Mouse (Mus musculus): ENCODE data around the gene Rnf6.

Gene Rnf6

DNA sequence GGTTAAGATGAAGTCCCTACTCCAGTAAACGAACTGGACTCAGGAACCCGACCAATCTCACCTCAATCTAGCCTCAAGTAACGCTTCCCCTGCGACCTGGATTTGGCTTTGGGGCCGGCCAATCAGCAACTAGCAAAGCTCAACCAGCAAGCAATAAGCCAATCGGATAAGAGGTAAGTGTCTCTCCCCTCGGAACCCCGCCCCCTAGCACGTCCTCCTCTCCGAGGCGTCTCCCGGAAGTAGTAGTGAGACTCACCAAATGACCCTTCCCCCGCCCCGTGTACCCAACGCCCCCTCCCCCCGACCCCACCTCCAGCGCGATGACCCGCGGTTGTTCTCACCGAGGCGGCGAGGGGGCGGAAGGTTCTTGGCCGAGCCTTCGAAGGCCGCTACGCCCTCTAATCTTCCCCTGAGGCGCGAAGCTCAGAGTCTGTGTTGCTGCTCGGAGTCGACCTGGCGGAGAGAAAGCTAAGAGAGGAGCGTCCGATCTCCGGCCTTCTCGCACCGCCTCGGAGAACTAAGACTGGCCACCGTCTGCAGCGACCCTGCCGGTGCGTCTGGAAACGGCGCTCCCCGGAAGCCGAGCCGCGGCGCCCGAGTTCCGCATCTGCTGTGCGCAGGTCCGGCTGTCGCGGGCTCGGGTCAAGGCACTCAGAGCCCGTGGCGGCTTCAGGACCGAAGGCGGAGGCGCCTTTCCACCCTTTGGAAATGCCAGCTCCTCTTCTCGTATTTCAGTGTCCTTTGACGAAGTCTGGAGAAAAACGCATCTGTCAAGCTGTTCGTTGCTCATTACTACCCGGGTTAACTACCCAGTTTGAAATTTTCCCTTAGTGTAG is at the start of gene Rnf6:
Gene Rnf6 (minus strand): TSS at position 677 of the 836 bp plus-strand sequence.
- DNase-seq (ENCODE audit: low spot score in 2 of 2) = peak; percentile 90 to 95

GRCm38 (mm10) chr5:146270593-146270992 is 49.2 kb upstream of the Rnf6 start:
- DNase-seq (ENCODE audit: low spot score in 2 of 2) = no peak

DNA sequence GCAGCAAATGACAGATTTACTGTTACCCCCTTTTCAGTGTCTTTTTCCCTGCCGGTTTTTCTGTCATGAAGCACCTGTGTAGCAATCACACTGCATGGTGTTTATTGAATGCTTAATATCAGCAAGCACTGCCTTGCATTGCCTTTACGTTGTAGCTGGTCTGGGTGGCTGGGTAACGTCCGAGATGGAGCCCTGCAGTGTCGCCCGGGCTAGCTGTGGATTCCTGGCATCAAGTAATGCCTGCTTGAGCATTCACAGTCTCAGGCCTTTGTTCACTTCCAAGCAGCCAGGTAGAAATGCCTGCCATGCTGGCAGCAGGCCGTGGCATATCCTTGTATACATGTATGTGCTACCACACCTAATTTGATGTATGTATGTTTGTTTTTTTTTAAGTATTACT is 46.4 kb upstream of the Rnf6 start:
- no peak for DNase-seq (ENCODE audit: low spot score in 2 of 2)

DNA sequence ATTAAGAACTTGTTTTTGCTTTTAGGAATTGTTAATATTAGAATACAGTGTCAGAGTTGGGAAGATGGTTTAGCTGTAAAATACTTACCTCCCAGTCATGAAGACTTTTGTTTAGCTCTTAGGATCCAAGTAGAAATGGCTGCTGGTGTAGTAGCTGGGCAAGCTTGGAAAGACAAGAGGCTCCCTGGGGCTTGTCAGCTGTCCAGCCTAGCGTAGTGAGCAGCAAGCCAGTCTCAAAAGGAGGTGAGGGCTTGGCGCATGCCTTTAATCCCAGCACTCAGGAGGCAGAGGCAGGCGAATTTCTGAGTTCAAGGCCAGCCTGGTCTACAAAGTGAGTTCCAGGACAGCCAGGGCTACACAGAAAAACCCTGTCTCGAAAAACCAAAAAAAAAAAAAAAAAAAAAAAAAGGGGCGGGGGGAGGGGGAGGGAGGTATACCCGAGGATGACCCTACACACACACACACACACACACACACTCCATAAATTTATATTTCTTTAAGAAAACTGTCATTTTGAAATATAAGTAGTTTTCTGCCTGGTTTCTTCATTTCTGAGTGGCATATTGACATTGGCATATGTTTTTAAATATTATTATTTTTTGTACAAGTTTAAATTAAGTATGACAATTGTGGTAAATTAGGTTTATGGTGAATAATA is 44.7 kb upstream of the Rnf6 start:
- DNase-seq (ENCODE audit: low spot score in 2 of 2) = no peak

GRCm38 (mm10) chr5:146260003-146260402 is 38.6 kb upstream of the Rnf6 start:
- DNase-seq (ENCODE audit: low spot score in 2 of 2) = no peak

- DNase-seq (ENCODE audit: low spot score in 2 of 2) = no peak
Observed at GRCm38 (mm10) chr5:146253644-146254043, 32.3 kb upstream of the Rnf6 start.

DNA sequence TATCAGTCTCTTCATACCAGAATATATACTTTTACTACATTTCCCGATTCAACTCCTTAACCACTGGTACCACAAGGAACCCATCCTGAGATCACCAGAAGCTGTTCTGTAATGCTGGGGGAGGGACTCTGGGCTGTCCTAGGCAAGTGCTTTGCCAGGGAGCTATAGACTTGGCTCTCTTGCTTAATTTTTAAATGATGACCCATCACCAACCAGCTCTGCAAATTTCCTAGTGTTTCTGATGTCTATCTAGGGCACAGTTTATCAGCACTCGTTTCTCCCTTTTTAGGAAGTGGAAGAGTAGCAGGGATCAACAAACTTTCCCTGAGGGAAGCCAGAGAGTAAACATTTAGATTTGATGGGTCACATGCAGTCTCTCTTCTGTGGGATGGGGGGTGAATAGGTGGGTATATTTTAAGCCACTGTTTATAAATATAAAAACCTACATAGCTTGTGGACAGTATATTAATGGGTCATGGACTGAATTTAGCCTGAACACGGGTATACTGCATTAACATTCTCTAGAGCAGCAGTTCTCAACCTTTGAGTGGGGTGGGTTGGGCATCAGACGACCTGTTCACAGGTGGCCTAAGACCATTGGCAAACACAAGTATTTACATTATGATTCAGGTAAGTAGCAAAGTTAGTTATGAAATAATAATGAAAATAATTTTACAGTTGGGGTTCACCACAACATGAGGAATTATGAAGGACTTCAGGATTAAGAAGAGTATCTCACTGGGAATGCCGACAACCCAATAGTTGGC is 30.5 kb upstream of the Rnf6 start:
- no peak for DNase-seq (ENCODE audit: low spot score in 2 of 2)

DNA sequence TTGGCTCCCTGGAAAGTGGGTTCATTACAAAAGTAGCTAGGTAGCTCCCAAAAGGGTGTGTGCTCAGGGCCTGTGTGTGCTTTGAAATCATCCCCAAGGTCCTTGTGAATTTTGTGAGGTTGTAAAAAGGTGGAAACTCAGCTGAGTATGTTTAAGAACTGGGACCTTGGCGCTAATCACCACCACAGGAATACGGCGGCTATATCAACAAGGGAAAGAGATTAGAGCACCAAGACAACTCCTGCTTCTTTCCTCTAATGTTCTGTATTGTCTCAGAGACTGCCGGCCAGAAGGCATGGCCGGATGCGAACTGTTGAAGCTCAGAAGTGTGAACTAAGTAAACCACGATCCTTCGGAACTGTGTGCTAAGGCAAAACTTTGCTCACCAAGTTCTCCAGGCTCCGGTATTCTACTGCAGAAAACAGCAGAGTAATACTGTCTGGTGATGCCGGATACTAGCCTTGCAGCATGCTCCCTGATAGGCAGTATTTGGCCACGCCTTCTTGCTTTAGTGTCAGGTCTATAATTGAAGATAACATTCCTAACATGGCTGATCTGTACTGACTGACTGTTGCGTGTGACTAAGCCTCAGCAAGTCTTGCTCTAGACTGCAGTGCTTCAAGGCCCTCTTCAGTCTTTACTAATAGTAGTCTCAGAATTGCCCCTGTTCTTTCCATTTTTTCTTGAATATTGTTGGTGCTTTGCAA is 29.2 kb upstream of the Rnf6 start:
- no peak for DNase-seq (ENCODE audit: low spot score in 2 of 2)

DNA sequence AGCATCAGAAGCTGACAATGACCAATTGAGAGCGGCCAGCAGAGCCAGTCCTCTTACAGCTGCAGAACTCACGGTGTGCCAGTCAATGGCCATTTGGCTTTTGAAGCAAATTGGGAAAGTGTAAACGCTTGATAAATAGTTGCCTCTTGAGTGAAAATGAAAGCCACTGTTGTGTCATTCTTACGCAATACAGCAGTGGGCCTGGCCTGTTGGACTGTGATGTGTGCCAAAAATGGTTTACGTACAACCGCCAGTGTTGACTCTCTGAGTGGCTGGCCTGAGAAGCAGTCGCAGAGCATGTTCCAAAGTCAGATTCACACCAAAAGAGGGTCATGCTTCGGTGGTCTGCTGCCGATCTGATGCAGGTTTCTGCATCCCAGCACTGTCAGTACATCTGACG is 27.4 kb upstream of the Rnf6 start:
- no peak for DNase-seq (ENCODE audit: low spot score in 2 of 2)

DNA sequence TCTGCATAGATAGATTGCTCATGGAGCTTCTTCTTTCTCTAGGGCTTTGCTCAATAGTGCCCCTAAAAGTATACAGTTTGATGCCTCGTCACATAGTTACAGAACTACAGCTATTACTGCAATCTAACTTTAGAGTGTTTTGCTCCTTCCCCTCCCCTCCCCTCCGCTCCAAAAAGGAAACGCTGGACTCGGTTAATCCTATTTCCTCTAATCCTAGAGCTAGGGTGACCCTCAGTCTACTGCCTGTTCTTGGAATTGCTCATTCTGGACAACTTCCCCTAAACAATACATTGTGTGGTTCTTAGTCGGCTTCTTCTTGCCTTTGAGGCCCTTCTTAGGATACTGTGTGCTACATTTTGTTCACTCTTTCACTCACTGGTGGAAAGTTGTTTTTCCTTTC is 26.4 kb upstream of the Rnf6 start:
- no peak for DNase-seq (ENCODE audit: low spot score in 2 of 2)

DNA sequence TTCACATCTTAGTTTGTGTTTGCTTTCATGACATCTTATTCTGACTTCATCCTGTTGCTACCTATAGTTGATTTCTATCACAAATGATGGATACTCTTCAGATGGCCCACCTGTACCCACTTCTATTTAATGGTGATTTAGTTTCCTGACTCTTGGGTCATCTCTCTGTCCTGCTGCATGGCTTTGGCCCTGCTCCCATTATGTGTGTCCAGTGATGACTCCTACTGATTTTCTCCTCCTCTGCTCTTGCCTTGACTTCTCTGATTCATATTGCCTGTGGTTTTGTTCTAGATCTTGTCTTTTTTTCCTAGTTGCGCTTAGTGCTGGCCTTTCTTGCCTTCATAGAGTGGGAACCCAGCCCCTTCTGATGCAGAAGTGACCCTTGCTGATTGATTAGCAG is 25.0 kb upstream of the Rnf6 start:
- DNase-seq (ENCODE audit: low spot score in 2 of 2) = no peak

DNA sequence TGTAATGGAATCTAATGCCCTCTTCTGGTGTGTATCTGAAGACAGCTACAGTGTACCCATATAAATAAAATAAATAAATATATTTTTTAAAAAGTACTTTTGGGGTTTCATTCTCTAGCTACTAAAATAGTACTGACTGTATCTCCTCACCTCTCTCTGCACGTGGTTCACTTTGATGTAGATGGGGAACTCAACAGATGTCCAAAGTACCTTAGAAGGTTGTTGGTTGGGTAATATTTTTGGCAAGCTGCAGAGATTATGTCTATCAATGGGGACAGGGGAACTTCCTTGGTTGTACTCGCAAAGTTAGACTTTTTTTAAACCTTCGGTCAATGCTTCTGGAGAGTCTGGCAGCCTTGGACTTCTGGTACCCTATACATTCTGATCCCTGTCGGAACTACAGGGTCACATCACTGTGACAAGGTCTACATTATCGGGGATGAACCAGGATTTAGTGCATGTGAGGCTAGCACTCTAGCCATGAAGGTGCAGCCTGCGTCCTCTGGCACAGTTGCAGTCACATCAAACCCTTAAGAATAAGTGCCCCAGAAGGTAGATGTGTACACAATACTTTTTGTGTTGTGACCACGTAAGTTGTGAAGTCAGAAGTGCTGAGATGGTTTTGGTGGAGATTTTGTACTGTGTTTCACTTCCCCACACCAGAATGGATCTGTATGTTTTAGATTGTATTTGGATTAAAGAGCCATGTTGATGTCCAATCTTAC is 24.5 kb upstream of the Rnf6 start:
- no peak for DNase-seq (ENCODE audit: low spot score in 2 of 2)

DNA sequence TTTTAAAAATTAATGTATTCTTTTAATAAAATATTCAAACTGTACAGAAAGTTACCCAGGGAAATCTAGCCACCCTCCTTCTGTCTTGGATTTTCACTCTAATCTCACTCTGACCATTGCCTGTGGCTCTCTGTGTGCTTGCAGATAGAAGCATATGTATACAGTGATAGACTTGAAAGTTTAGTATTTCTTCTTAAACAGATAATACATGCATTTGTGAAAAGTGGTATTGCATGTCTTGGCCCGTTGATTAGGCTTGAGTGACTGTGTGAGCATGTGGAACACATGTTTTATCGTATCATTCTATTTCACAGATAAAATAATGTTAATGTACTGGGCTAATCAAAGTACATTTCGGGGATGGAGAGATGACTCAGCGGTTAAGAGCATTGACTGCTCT is 23.8 kb upstream of the Rnf6 start:
- DNase-seq (ENCODE audit: low spot score in 2 of 2) = no peak

DNA sequence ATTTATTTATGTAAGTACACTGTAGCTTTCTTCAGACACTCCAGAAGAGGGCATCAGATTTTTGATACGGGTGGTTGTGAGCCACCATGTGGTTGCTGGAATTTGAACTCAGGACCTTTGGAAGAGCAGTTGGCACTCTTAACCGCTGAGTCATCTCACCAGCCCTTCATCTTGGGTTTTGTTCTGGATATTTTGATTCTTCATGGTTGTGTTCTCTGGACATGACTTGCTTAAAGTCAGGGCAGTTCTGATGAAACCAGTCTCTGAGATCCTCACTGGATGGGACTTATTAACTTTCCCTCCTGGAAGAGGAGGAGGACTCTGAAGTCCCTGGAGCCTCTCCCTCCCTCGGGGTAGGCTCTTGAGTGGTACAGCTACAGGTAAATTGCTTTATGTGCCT is 19.8 kb upstream of the Rnf6 start:
- DNase-seq (ENCODE audit: low spot score in 2 of 2) = no peak

DNA sequence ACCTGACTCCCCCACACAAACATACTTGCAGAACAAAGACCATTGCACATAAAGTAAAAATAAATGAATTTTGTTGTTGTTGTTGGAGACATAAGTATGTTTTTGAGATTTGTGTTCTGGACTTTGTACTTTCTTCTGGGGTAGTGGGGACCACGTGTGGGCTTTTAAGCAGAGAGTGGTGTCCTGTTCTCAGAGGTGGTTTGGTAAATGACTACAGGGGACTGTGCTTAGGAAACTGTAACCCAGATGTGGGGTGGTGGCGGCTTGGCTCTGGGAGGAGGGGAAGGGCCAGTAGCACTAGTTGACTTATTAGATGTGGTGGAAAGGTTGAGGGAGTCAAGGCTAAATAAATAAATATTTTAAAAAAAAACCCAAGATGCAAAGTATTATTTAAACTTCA is 19.4 kb upstream of the Rnf6 start:
- no peak for DNase-seq (ENCODE audit: low spot score in 2 of 2)

- DNase-seq (ENCODE audit: low spot score in 2 of 2) = no peak
Observed at GRCm38 (mm10) chr5:146238274-146238673, 16.9 kb upstream of the Rnf6 start.

DNA sequence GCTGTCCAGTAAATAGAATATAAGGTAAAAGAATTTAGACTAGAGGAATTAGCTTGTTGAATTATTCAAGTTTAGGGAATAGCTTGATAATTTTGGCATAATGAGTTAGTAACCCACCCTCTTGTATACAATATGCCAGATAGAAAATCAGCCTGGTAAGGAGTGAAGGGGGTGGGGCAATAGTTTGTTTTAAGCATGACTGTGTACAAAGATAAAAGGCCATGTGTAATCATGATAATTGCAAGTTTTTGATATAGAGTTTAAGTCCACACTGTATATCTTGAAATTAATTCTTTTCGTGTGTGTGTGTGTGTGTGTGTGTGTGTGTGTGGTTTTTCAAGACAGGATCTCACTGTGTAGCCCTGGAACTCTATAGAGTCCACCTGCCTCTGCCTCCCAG is 13.0 kb upstream of the Rnf6 start:
- DNase-seq (ENCODE audit: low spot score in 2 of 2) = no peak

DNA sequence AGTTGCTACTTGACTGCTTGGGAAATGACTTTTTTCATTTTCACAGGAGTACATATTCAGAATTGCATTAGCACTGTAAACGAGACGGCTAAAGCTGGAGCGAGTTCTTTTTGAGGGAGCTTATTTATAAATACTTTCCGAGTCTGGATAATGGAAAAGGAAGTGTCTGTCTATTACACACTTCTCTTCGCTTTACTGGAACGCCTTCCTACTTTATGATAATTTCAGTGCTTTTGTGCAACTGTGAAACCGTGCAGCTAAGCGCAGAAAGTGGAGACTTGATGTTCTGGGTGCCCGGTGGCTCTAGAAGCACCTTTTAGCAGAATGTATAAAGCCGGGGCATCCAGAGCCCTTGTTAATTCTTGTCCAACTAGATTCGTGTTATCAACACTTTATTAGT is 11.5 kb upstream of the Rnf6 start:
- DNase-seq (ENCODE audit: low spot score in 2 of 2) = no peak

DNA sequence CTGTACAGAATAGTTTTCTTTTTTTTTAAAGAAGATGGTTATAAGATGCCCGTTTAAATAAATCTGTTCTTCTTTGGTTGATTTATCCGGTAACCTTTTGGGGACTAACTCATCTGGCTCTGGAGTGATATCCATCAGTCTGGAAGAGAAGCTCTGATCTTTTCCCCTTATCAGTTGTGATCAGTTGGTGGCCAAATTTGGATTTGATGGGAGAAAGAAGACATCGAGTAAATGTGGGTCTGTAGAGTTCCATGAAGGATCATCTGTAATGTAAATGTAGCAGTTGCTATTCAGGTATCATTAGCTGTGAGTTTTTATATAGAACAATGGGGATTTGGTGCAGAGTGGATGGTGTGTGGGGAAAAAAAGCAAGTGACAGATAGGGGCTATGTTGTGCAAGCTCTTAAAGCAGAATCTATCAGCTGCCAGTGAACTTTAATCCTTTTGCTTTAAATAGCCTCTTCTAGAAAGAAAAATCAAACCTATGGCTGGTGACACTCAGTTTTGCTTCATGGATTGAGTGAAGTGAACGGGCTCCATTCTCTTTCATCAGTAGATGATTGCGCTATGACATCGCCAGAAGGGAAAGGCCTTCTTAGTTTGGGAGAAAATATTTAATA is 10.8 kb upstream of the Rnf6 start:
- DNase-seq (ENCODE audit: low spot score in 2 of 2) = no peak

DNA sequence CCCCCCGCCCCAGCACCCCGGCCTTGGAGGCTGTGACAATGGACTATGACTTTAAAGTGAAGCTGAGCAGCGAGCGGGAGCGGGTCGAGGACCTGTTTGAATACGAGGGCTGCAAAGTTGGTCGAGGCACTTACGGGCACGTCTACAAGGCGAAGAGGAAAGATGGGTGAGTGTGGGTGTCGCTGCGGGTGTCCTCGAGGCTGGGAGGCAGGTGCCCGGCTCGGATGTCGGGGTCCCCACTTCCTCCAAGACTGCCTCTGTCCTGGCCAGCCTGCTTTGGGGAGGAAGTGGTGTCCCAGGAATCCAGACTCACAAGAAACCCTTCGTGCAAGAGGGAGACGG is 10.3 kb upstream of the Rnf6 start:
- DNase-seq (ENCODE audit: low spot score in 2 of 2) = peak in 1 of 2 experiments; percentile 22
